Mouse (Mus musculus) lung, postnatal 0 days (tissue): ENCODE data around the gene Lhx4. TPM values are rescaled to one million over a fixed set of nuclear protein-coding genes. Genes with fewer than 3 reads are reported as not detected.

Source experiments
- ATAC-seq: fragments of 200-750 bp; cut with Nextera tagmentation; 2 replicates; pipeline ENCODE4 v1.8.0; 2017; ENCODE audit warnings: moderate library complexity
- DNase-seq: peaks from one replicate; pipeline ENCODE4 v3.0.0-alpha.2; 2016; ENCODE audit warnings: low spot score
- H3K27ac ChIP-seq: fragments of 300-500 bp; sonication (generic); 2 replicates; pipeline ENCODE4 v1.5.1; 2014; ENCODE audit warnings: antibody characterized with exemption, mild to moderate bottlenecking, low read length, mixed read lengths
- H3K27me3 ChIP-seq: fragments of 300-500 bp; sonication (generic); replicated peaks from 2 replicates; pipeline ENCODE4 v1.6.1; 2014; ENCODE audit warnings: low read length, mixed read lengths; ENCODE audit not compliant: insufficient read depth
- H3K36me3 ChIP-seq: fragments of 300-500 bp; sonication (generic); 2 replicates; pipeline ENCODE4 v1.6.1; 2014; ENCODE audit warnings: low read length, mixed read lengths; ENCODE audit not compliant: insufficient read depth
- H3K4me1 ChIP-seq: fragments of 300-500 bp; sonication (generic); 2 replicates; pipeline ENCODE4 v1.6.1; 2014; ENCODE audit warnings: antibody characterized with exemption, low read depth, low read length, mixed read lengths; ENCODE audit not compliant: insufficient read depth
- H3K4me2 ChIP-seq: fragments of 300-500 bp; sonication (generic); replicated peaks from 2 replicates; pipeline ENCODE4 v1.6.1; 2014; ENCODE audit warnings: low read depth, mild to moderate bottlenecking, low read length, moderate library complexity, mixed read lengths
- H3K4me3 ChIP-seq: fragments of 300-500 bp; sonication (generic); 2 replicates; pipeline ENCODE4 v1.5.1; 2014; ENCODE audit warnings: low read depth, low read length
- H3K9ac ChIP-seq: fragments of 300-500 bp; sonication (generic); replicated peaks from 2 replicates; pipeline ENCODE4 v1.6.1; 2014; ENCODE audit warnings: low read depth, mild to moderate bottlenecking
- H3K9me3 ChIP-seq: fragments of 300-500 bp; sonication (generic); 2 replicates; pipeline ENCODE4 v1.6.1; 2016; ENCODE audit warnings: low read length, mixed read lengths
- CTCF ChIP-seq: IDR thresholded peaks from 2 replicates; pipeline ENCODE4 v1.5.1; 2016; ENCODE audit warnings: antibody characterized with exemption, mild to moderate bottlenecking
- EP300 ChIP-seq: IDR thresholded peaks from 2 replicates; pipeline ENCODE4 v1.6.1; 2016; ENCODE audit warnings: antibody characterized with exemption, mild to moderate bottlenecking, control low read depth
- WGBS: fragments of 180-500 bp; shearing (Covaris S2); extraction: QIAGEN DNeasy Blood & Tissue Kit; methylation state at CpG from one replicate; pipeline ENCODE4 v1.1.7; 2014; 5-methylcytosine and 5-hydroxymethylcytosine counted together
- polyA plus RNA-seq: library from polyadenylated mRNA; unstranded; fragments of >200 nt; fragmentation: Nextera tagmentation; extraction: Ambion mirVana; gene quantifications from 2 replicates; pipeline ENCODE4 v1.2.1, GENCODE M21; 2015

Gene Lhx4
- polyA plus RNA-seq = not detected in 2 replicates

DNA sequence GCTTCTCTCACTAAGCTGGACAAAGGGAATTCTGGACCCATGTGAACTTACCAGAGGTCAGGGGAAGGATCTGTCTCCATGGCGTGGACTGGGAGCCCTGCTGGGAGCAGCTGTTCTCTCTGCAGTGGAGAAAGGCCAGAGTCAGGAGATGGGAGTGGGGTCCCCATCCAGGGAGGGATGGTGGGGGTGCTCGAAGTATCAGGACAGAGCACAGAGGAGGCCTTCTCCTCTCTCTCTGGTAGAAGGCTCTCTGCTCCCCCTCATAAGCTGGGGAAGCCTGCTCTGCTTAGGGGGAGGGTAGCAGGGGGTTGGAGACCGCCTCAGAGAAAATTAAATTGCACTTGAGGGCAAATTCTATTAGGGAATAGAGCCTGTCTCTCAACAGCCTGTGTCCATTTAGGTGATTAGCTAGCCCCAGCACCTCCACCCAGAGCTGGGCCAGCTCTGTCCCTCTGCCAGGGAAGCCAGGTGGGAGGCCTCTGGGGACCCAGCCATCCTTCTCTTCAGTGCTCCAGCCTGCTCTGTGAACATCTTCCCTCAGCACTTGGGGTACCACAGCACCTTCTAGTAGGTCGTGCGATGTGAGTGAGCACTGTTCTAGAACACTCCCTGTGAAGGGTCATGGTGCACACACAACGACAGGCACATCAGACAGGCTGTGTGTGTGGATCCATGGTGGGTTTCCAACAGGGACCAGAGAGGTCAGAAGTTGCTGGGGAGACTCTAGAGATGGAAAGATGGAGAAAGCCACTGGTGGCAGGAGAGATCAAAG lies at the start of gene Lhx4:
Gene Lhx4, minus strand, starts transcription at position 201 of the 772 bp plus-strand sequence.
- Histone ChIP-seq H3K27ac (no peak within 1 kb of the TSS), H3K27me3 (peaks cover 40% of the 10 kb centered on the region; the same call in 1 of the 2 replicates), H3K4me1 (no peaks in the 10 kb centered on the region), H3K9me3 (no peaks in the 10 kb centered on the region), H3K36me3 (no peaks in the 10 kb centered on the region), H3K4me2 (no peak within 1 kb of the TSS), H3K9ac (no peak within 1 kb of the TSS), H3K4me3 (no peak within 1 kb of the TSS)
- 57% methylated on average over 6 of the region's 6 CpGs for WGBS
- TF ChIP-seq CTCF (no peak), EP300 (no peak)
- ATAC-seq = no peak
- no peak for DNase-seq

DNA sequence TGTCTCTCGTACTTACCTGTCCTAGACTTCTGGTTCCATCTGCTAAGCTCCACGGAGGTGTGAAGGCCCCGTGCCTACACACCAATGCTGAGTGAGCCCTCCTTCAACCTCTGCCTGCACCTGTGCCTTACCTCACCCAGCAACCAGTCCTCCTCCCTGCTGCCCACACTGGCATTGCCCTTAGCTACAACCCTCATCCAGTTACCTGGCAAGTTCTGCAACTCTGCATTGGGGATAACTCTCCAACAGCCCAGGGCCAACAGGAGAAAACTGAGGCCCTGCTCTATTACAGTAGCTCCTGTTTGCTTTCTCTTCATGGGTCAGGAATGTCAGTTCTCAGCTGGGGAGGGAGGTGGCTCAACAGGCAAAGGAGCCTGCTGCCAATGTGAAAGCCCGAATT lies 46.5 kb upstream of the Lhx4 start:
- Histone ChIP-seq H3K4me3 (no peak overlapping the region), H3K27ac (no peak overlapping the region), H3K4me1 (no peaks in the 10 kb centered on the region), H3K36me3 (peaks cover 16% of the 10 kb centered on the region; the same call in 1 of the 2 replicates), H3K9me3 (no peaks in the 10 kb centered on the region), H3K27me3 (no peaks in the 10 kb centered on the region), H3K4me2 (no peak overlapping the region), H3K9ac (no peak overlapping the region)
- peak; percentile 25; the same call in 1 of the 2 replicates for ATAC-seq
- no peak for DNase-seq
- no peak for TF ChIP-seq EP300
- no peak for TF ChIP-seq CTCF
- WGBS = 84% methylated on average over 4 of the region's 4 CpGs

GRCm38 (mm10) chr1:155797425-155797824 lies 45.9 kb upstream of the Lhx4 start:
- no peak for TF ChIP-seq EP300
- peaks cover 13% of the 10 kb centered on the region; the same call in 1 of the 2 replicates for H3K36me3 ChIP-seq
- H3K27ac ChIP-seq = no peak overlapping the region
- DNase-seq (no peak), ATAC-seq (no peak)
- H3K9me3 ChIP-seq = no peaks in the 10 kb centered on the region
- H3K4me1 ChIP-seq = no peaks in the 10 kb centered on the region
- H3K9ac ChIP-seq = no peak overlapping the region
- H3K27me3 ChIP-seq = no peaks in the 10 kb centered on the region
- no peak overlapping the region for H3K4me3 ChIP-seq
- no peak overlapping the region for H3K4me2 ChIP-seq
- WGBS = 55% methylated on average over 4 of the region's 4 CpGs

- H3K4me1 ChIP-seq = no peaks in the 10 kb centered on the region
- H3K4me2 ChIP-seq = no peak overlapping the region
- TF ChIP-seq CTCF = no peak
- no peak for TF ChIP-seq EP300
- no peak overlapping the region for H3K27ac ChIP-seq
- no peak for DNase-seq
- no peak overlapping the region for H3K4me3 ChIP-seq
- no peaks in the 10 kb centered on the region for H3K27me3 ChIP-seq
- H3K9ac ChIP-seq = no peak overlapping the region
- 49% methylated on average over 11 of the region's 11 CpGs for WGBS
- no peak for ATAC-seq
- H3K9me3 ChIP-seq = no peaks in the 10 kb centered on the region
- H3K36me3 ChIP-seq = peaks cover 13% of the 10 kb centered on the region; the same call in 1 of the 2 replicates
Measured at GRCm38 (mm10) chr1:155796757-155797405, 45.4 kb upstream of the Lhx4 start.

DNA sequence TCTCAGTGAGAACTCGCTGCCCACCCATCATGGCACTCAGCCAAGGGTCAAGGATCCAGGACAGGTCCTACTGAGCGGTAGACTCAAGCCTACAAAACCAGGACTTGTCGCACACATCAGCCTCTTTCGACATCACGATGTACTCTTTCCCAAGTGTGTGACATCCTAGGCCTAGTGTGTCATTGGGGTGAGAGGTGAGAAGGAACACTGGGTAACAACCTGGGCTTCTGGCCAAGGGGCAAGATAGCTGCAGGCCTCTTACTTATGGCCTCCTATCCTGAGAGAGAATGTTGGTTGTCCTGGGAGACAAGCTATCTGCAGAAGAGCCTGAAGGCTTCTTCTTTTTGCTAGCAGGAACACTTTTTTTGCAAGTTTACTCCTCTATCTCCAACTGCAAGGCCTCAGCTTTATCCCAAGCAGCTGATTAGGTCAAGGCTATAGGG lies 44.3 kb upstream of the Lhx4 start:
- no peaks in the 10 kb centered on the region for H3K4me1 ChIP-seq
- no peak overlapping the region for H3K4me2 ChIP-seq
- no peaks in the 10 kb centered on the region for H3K27me3 ChIP-seq
- TF ChIP-seq EP300 (no peak), CTCF (no peak)
- peaks cover 16% of the 10 kb centered on the region for H3K36me3 ChIP-seq
- H3K27ac ChIP-seq = no peak overlapping the region
- no peak overlapping the region for H3K9ac ChIP-seq
- peak; percentile 66 for ATAC-seq
- peak; percentile 60 for DNase-seq
- WGBS = 78% methylated on average over 5 of the region's 5 CpGs
- no peaks in the 10 kb centered on the region for H3K9me3 ChIP-seq
- H3K4me3 ChIP-seq = no peak overlapping the region

GRCm38 (mm10) chr1:155794855-155795254 lies 43.4 kb upstream of the Lhx4 start:
- DNase-seq (no peak), ATAC-seq (no peak)
- no peak overlapping the region for H3K9ac ChIP-seq
- H3K4me2 ChIP-seq = no peak overlapping the region
- no peaks in the 10 kb centered on the region for H3K27me3 ChIP-seq
- WGBS = 72% methylated on average over 6 of the region's 6 CpGs
- H3K4me3 ChIP-seq = no peak overlapping the region
- H3K4me1 ChIP-seq = no peaks in the 10 kb centered on the region
- TF ChIP-seq EP300 = no peak
- no peak for TF ChIP-seq CTCF
- no peak overlapping the region for H3K27ac ChIP-seq
- H3K36me3 ChIP-seq = peaks cover 22% of the 10 kb centered on the region
- no peaks in the 10 kb centered on the region for H3K9me3 ChIP-seq
